Mouse (Mus musculus): ENCODE data around the gene Dimt1. TPM values are rescaled to one million over a fixed set of nuclear protein-coding genes. Genes with fewer than 3 reads are reported as not detected.
"Not testable (repeated sequence)": the region's sequence is repeated elsewhere in the genome, so short reads cannot be mapped to it uniquely, and the experiment has no call there.

Gene Dimt1
- polyA plus RNA-seq, 1 experiment from 2014 or later, result 56.9 TPM

- DNase-seq, result no peak
- Histone ChIP-seq H3K4me2 (no peak overlapping the region), H3K27ac (ENCODE audit: low read depth) (no peak overlapping the region), H3K36me3 (ENCODE audit: insufficient read depth) (peaks cover 11% of the 10 kb centered on the region; the same call in 1 of the 2 replicates), H3K4me3 (ENCODE audit: low read depth, low read length) (no peak overlapping the region), H3K9ac (no peak overlapping the region), H3K4me1 (ENCODE audit: insufficient read depth) (0 out of 2 replicates have a peak, but pooled peaks cover 3% of the 10 kb centered on the region), H3K27me3 (ENCODE audit: insufficient read depth, low read length) (no peaks in the 10 kb centered on the region), H3K9me3 (ENCODE audit: low read depth, low read length) (no peaks in the 10 kb centered on the region)
- WGBS, result 71% methylated on average over 9 of the region's 9 CpGs
- ATAC-seq (ENCODE audit: insufficient read depth), result no peak
- TF ChIP-seq CTCF (IDR thresholded peaks at IDR 0.05; ENCODE audit: low read depth), result no peak
These were observed 1.4 kb upstream of the Dimt1 start for GRCm38 (mm10) chr13:106945518-106945917.

DNA sequence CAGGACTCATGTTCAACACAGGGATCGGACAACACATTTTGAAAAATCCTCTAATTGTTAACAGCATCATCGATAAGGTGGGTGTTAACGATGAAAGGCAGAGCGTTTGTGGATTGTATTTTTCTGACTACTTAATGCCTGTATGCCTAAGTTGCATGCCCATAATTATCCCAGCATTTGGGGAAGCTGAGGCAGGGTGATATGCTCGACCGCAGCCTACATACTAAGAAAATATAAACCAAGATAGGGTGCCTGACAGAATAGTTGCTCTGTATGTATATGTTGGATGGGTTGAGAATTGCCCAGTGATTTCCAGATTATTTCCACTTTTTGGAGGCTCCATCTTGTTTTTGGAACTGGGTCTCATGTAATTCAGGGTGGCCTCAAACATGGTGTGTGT is 656 bp downstream of the Dimt1 start:
- DNase-seq, result no peak
- Histone ChIP-seq H3K36me3 (ENCODE audit: insufficient read depth) (peaks cover 28% of the 10 kb centered on the region), H3K9ac (peak overlapping the region; percentile 87), H3K4me3 (ENCODE audit: low read depth, low read length) (peak overlapping the region; percentile 88), H3K27ac (ENCODE audit: low read depth) (peak overlapping the region; percentile 91; the same call in 1 of the 2 replicates), H3K4me1 (ENCODE audit: insufficient read depth) (0 out of 2 replicates have a peak, but pooled peaks cover 3% of the 10 kb centered on the region), H3K9me3 (ENCODE audit: low read depth, low read length) (no peaks in the 10 kb centered on the region), H3K4me2 (peak overlapping the region; percentile 83), H3K27me3 (ENCODE audit: insufficient read depth, low read length) (no peaks in the 10 kb centered on the region)
- TF ChIP-seq CTCF (IDR thresholded peaks at IDR 0.05; ENCODE audit: low read depth), result no peak
- no peak for ATAC-seq (ENCODE audit: insufficient read depth)
- 4% methylated on average over 6 of the region's 6 CpGs for WGBS

GRCm38 (mm10) chr13:106954880-106955279 is 8.0 kb downstream of the Dimt1 start:
- Histone ChIP-seq H3K9me3 (ENCODE audit: low read depth, low read length) (no peaks in the 10 kb centered on the region), H3K9ac (no peak overlapping the region)
- 85% methylated on average over 3 of the region's 3 CpGs for WGBS

DNA sequence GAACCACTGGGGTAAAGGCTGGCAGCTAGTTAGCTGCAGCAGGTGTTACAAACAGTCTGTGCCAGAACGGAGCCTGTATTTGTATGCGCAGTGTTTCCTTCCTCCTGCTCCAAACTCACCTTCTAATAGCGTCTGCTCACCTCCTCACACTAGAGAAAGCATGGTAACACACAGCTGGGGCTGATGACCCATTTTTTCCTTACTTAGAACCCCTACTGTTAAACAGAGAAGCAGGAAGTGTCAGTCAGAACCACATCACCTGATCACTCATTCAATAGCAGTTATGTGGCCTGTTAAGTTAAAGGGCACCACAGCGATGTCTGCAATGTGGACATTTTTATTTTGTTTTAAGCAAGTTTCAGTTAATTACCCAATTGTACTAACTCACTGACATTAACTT is 10.6 kb downstream of the Dimt1 start:
- no peak overlapping the region for H3K9ac ChIP-seq

More at GRCm38 (mm10) chr13:106954880-106955279, 8.0 kb downstream of the Dimt1 start:
- ATAC-seq (ENCODE audit: insufficient read depth), result no peak
- Histone ChIP-seq H3K36me3 (ENCODE audit: insufficient read depth) (peaks cover 76% of the 10 kb centered on the region), H3K27me3 (ENCODE audit: insufficient read depth, low read length) (no peaks in the 10 kb centered on the region), H3K4me3 (ENCODE audit: low read depth, low read length) (no peak overlapping the region), H3K4me1 (ENCODE audit: insufficient read depth) (no peaks in the 10 kb centered on the region), H3K4me2 (no peak overlapping the region), H3K27ac (ENCODE audit: low read depth) (no peak overlapping the region)
- DNase-seq, result no peak
- TF ChIP-seq CTCF (IDR thresholded peaks at IDR 0.05; ENCODE audit: low read depth), result no peak

GRCm38 (mm10) chr13:106958286-106958685 is 11.4 kb downstream of the Dimt1 start:
- peaks cover 74% of the 10 kb centered on the region for H3K36me3 ChIP-seq (ENCODE audit: insufficient read depth)

More for the DNA sequence above, 10.6 kb downstream of the Dimt1 start:
- H3K27me3 ChIP-seq (ENCODE audit: insufficient read depth, low read length), result no peaks in the 10 kb centered on the region
- ATAC-seq (ENCODE audit: insufficient read depth), result no peak
- H3K9me3 ChIP-seq (ENCODE audit: low read depth, low read length), result no peaks in the 10 kb centered on the region
- H3K4me3 ChIP-seq (ENCODE audit: low read depth, low read length), result no peak overlapping the region
- TF ChIP-seq CTCF (IDR thresholded peaks at IDR 0.05; ENCODE audit: low read depth), result no peak
- H3K27ac ChIP-seq (ENCODE audit: low read depth), result no peak overlapping the region
- H3K4me1 ChIP-seq (ENCODE audit: insufficient read depth), result no peaks in the 10 kb centered on the region
- no peak for DNase-seq
- 81% methylated on average over 4 of the region's 4 CpGs for WGBS
- H3K4me2 ChIP-seq, result no peak overlapping the region
- H3K36me3 ChIP-seq (ENCODE audit: insufficient read depth), result peaks cover 72% of the 10 kb centered on the region

DNA sequence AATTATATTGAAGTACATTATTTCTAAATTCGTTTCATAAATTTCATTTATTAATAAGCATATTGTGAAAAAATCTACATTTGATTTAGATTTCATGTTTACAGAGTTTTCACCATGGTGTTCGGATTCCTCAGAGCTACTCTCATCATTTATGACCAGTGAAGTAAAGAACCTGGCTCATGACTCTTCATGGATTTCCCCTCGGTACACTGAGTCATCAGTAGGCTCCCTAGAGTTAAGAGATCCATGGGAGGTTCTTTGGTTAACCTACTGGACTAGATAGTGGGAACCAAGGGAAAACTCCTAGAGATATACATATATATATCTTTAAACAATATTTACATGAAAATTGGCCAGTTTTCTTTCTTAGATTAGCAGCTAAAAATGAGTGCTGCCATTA is 13.6 kb downstream of the Dimt1 start:
- no peak for TF ChIP-seq CTCF (IDR thresholded peaks at IDR 0.05; ENCODE audit: low read depth)
- no peaks in the 10 kb centered on the region for H3K4me1 ChIP-seq (ENCODE audit: insufficient read depth)
- no peak overlapping the region for H3K9ac ChIP-seq
- H3K9me3 ChIP-seq (ENCODE audit: low read depth, low read length), result no peaks in the 10 kb centered on the region
- H3K27me3 ChIP-seq (ENCODE audit: insufficient read depth, low read length), result no peaks in the 10 kb centered on the region
- 81% methylated on average over 3 of the region's 3 CpGs for WGBS
- no peak for ATAC-seq (ENCODE audit: insufficient read depth)
- DNase-seq, result no peak
- no peak overlapping the region for H3K4me3 ChIP-seq (ENCODE audit: low read depth, low read length)
- H3K27ac ChIP-seq (ENCODE audit: low read depth), result no peak overlapping the region
- H3K4me2 ChIP-seq, result no peak overlapping the region
- peaks cover 68% of the 10 kb centered on the region for H3K36me3 ChIP-seq (ENCODE audit: insufficient read depth)

More at GRCm38 (mm10) chr13:106958286-106958685, 11.4 kb downstream of the Dimt1 start:
- no peak for TF ChIP-seq CTCF (IDR thresholded peaks at IDR 0.05; ENCODE audit: low read depth)
- H3K9me3 ChIP-seq (ENCODE audit: low read depth, low read length), result no peaks in the 10 kb centered on the region
- no peak overlapping the region for H3K4me3 ChIP-seq (ENCODE audit: low read depth, low read length)
- no peaks in the 10 kb centered on the region for H3K27me3 ChIP-seq (ENCODE audit: insufficient read depth, low read length)
- no peak overlapping the region for H3K27ac ChIP-seq (ENCODE audit: low read depth)
- no peak for ATAC-seq (ENCODE audit: insufficient read depth)
- 87% methylated on average over 3 of the region's 3 CpGs for WGBS
- H3K4me1 ChIP-seq (ENCODE audit: insufficient read depth), result no peaks in the 10 kb centered on the region
- H3K9ac ChIP-seq, result no peak overlapping the region
- DNase-seq, result no peak
- no peak overlapping the region for H3K4me2 ChIP-seq

DNA sequence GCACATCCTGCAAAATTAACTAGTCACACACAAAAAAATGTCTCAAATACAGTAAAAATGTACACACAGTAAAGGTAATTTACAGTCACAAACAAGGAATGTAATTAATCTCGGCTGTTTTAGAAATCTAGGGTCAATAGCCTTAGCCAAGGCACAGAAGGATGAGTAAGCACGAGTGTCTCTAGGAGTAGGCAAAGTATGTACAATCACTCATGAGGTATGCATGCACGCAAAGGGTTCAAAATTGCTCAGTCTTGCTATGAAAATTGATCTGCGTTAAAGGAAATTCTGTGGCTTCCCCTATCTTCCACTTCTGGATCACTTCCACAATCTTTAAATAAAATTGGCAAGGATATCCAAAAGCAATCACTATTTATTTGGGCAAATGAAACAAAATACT is 14.6 kb downstream of the Dimt1 start:
- Histone ChIP-seq H3K9ac (no peak overlapping the region), H3K36me3 (ENCODE audit: insufficient read depth) (peaks cover 59% of the 10 kb centered on the region), H3K27me3 (ENCODE audit: insufficient read depth, low read length) (no peaks in the 10 kb centered on the region), H3K27ac (ENCODE audit: low read depth) (no peak overlapping the region), H3K4me3 (ENCODE audit: low read depth, low read length) (no peak overlapping the region), H3K9me3 (ENCODE audit: low read depth, low read length) (no peaks in the 10 kb centered on the region), H3K4me1 (ENCODE audit: insufficient read depth) (no peaks in the 10 kb centered on the region), H3K4me2 (no peak overlapping the region)
- ATAC-seq (ENCODE audit: insufficient read depth), result no peak
- no peak for TF ChIP-seq CTCF (IDR thresholded peaks at IDR 0.05; ENCODE audit: low read depth)
- DNase-seq, result no peak
- 89% methylated on average over 4 of the region's 4 CpGs for WGBS

DNA sequence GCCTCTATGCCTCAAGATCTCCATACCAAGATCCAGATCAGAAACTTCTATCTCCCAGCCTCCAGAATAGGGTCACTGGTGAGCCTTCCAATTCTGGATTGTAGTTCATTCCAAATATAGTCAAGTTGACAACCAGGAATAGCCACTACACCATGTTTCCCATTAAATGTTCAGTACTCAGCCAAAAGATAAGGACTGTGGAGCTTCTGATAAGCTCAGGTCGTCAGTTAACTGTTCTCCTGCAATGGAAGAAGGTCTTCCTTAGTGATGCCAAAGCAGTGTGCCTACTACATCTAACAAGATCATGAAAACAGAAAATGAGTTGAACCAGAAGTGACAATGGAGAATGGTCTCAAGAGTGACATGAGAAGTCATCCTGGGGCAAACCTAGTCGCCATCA is 50.0 kb downstream of the Dimt1 start:
- ATAC-seq (ENCODE audit: insufficient read depth) (no peak), DNase-seq (no peak)
- H3K4me3 ChIP-seq (ENCODE audit: low read depth, low read length), result no peak overlapping the region
- no peaks in the 10 kb centered on the region for H3K9me3 ChIP-seq (ENCODE audit: low read depth, low read length)
- H3K27ac ChIP-seq (ENCODE audit: low read depth), result no peak overlapping the region
- peaks cover 15% of the 10 kb centered on the region for H3K36me3 ChIP-seq (ENCODE audit: insufficient read depth)
- no peaks in the 10 kb centered on the region for H3K27me3 ChIP-seq (ENCODE audit: insufficient read depth, low read length)
- no peak overlapping the region for H3K9ac ChIP-seq
- 57% methylated on average over 2 of the region's 2 CpGs for WGBS
- H3K4me2 ChIP-seq, result no peak overlapping the region
- H3K4me1 ChIP-seq (ENCODE audit: insufficient read depth), result no peaks in the 10 kb centered on the region
- TF ChIP-seq CTCF (IDR thresholded peaks at IDR 0.05; ENCODE audit: low read depth), result no peak

DNA sequence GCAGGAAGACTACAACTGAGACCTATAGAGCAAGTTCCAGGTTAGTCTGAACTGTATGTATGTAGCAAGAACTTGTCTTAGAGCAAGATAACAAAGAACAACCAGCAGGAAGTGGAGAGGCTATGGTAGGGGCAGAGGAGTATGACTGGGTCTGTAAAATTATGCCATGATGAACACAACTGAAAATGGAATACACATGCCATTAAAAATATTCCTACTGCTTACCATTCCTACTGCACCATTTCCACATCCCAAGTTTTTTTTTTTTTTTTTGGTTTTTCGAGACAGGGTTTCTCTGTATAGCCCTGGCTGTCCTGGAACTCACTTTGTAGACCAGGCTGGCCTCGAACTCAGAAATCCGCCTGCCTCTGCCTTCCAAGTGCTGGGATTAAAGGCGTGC is 50.6 kb downstream of the Dimt1 start:
- not testable (repeated sequence) for H3K27ac ChIP-seq (ENCODE audit: low read depth); H3K9me3 ChIP-seq (ENCODE audit: low read depth, low read length)

More for the DNA sequence above, 50.6 kb downstream of the Dimt1 start:
- ATAC-seq (ENCODE audit: insufficient read depth); H3K4me1 ChIP-seq (ENCODE audit: insufficient read depth); H3K4me2 ChIP-seq; H3K27me3 ChIP-seq (ENCODE audit: insufficient read depth, low read length); H3K4me3 ChIP-seq (ENCODE audit: low read depth, low read length); H3K36me3 ChIP-seq (ENCODE audit: insufficient read depth); DNase-seq; H3K9ac ChIP-seq: not testable (repeated sequence)
- WGBS, result 95% methylated on average over 4 of the region's 4 CpGs
